15 mouse cellular contexts compared by ENCODE assay signal in the genomic region with DNA sequence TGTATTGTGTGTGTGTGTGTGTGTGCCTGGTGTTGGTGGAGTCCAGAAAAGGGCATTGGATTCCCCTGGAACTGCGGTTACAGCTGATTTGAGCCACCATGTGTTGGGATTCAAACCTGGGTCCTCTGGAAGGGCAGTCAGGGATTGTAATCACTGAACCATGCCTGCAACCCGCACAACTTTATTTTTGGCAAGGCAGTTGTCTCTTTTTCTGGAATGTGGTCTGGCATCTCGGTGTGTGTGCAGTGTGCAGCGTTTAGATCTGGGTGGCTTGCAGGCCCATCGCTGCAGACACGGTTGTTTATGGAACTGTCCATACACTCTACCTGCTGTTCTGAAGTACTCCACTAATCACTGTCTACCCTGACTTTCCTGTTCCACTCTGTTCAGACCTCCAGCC. TPM values are rescaled to one million over a fixed set of nuclear protein-coding genes. Genes with fewer than 3 reads are reported as not detected.
DNase-seq lines count a peak whose midpoint lies in the region; ATAC-seq and TF ChIP-seq lines count a peak whose summit lies in the region.
"Had no signal": no experiment of that assay in that cellular context is flagged by ENCODE, and none has a peak within 500 bp of the region (broad histone marks: within the 10 kb centered on the region; RNA-seq: fewer than 3 reads in every experiment).

No protein-coding gene starts in this region.

- peaks cover 6% of the 10 kb centered on the region for H3K36me3 ChIP-seq in heart, embryonic 16.5 days (ENCODE audit: control insufficient read depth, insufficient read depth)
- peaks cover 7% of the 10 kb centered on the region; the same call in 1 of the 2 replicates for H3K36me3 ChIP-seq in kidney, embryonic 16.5 days (ENCODE audit: insufficient read depth, low read length)
- peaks cover 5% of the 10 kb centered on the region for H3K36me3 ChIP-seq in thymus, adult 2 months (ENCODE audit: control insufficient read depth, insufficient read depth, low read length)

- ATAC-seq in heart, embryonic 16.5 days (replicated peaks; ENCODE audit: extremely low read depth, insufficient read depth, low FRiP score), result no peak
- no peak for ATAC-seq in kidney, embryonic 16.5 days (ENCODE audit: low FRiP score, low TSS enrichment)
- ATAC-seq: forebrain, embryonic 16.5 days; midbrain, embryonic 16.5 days had no signal

- no peak for DNase-seq in heart, adult 9 months (ENCODE audit: low spot score in 2 of 2)
- DNase-seq in kidney, postnatal 25 days, result no peak
- no peak for DNase-seq in thymus, adult 2 months
- DNase-seq in thymus, postnatal 25 days, result no peak
- DNase-seq in spleen, postnatal 4 days (ENCODE audit: low spot score in 2 of 2), result no peak
- DNase-seq: adrenal gland, postnatal 25 days; cerebellum, adult 8-10 months; heart, postnatal 10 days; liver; lung, adult 2 months had no signal

- H3K4me1 ChIP-seq in heart, embryonic 16.5 days (ENCODE audit: control insufficient read depth, insufficient read depth, low read length), result peaks cover 82% of the 10 kb centered on the region
- H3K4me1 ChIP-seq in kidney, embryonic 16.5 days (ENCODE audit: insufficient read depth, low read length), result peaks cover 56% of the 10 kb centered on the region
- H3K4me1 ChIP-seq in thymus, adult 2 months (replicated peaks; ENCODE audit: control insufficient read depth, insufficient read depth, low read length), result peaks cover 81% of the 10 kb centered on the region

- no peak for TF ChIP-seq POLR2A in thymus, adult 2 months (IDR thresholded peaks at IDR 0.05; ENCODE audit: control insufficient read depth, extremely low read depth, insufficient read depth, low read length, poor library complexity)

- WGBS in heart, embryonic 16.5 days, result 31% methylated on average over 6 of the region's 6 CpGs
- 56% methylated on average over 6 of the region's 6 CpGs for WGBS in kidney, embryonic 16.5 days
- WGBS in thymus, adult 2 months, result 87% methylated on average over 6 of the region's 6 CpGs

- H3K9ac ChIP-seq in heart, embryonic 16.5 days (ENCODE audit: low read length), result peak overlapping the region; percentile 28; the same call in 1 of the 2 replicates
- no peak overlapping the region for H3K9ac ChIP-seq in kidney, embryonic 16.5 days (replicated peaks; ENCODE audit: low read length)
- H3K9ac ChIP-seq: neural tube, embryonic 12.5 days had no signal

- H3K9me3 ChIP-seq in heart, embryonic 16.5 days (replicated peaks; ENCODE audit: control insufficient read depth, low read length), result no peaks in the 10 kb centered on the region
- no peaks in the 10 kb centered on the region for H3K9me3 ChIP-seq in kidney, embryonic 16.5 days (ENCODE audit: low read length)
- H3K9me3 ChIP-seq: neural tube, embryonic 12.5 days had no signal

- H3K4me2 ChIP-seq in heart, embryonic 16.5 days (ENCODE audit: low read depth, low read length), result peak overlapping the region; percentile 20
- H3K4me2 ChIP-seq in kidney, embryonic 16.5 days (replicated peaks; ENCODE audit: low read depth, low read length), result no peak overlapping the region
- H3K4me2 ChIP-seq: neural tube, embryonic 12.5 days had no signal

- TF ChIP-seq CTCF in thymus, adult 2 months (IDR thresholded peaks at IDR 0.05; ENCODE audit: borderline replicate concordance, control insufficient read depth, extremely low read depth, insufficient read depth, low read length, poor library complexity), result no peak

- no peak overlapping the region for H3K4me3 ChIP-seq in heart, embryonic 16.5 days (ENCODE audit: low read length)
- no peak overlapping the region for H3K4me3 ChIP-seq in kidney, embryonic 16.5 days (ENCODE audit: low read length)
- no peak overlapping the region for H3K4me3 ChIP-seq in thymus, adult 2 months (ENCODE audit: control insufficient read depth, insufficient read depth, low read length)
- H3K4me3 ChIP-seq: neural tube, embryonic 12.5 days had no signal

- no peaks in the 10 kb centered on the region for H3K27me3 ChIP-seq in heart, embryonic 16.5 days (ENCODE audit: control insufficient read depth, insufficient read depth, low read length)
- H3K27me3 ChIP-seq in kidney, embryonic 16.5 days (ENCODE audit: insufficient read depth, low read length), result no peaks in the 10 kb centered on the region
- no peaks in the 10 kb centered on the region for H3K27me3 ChIP-seq in thymus, adult 2 months (ENCODE audit: control insufficient read depth, insufficient read depth, low read length)
- H3K27me3 ChIP-seq: neural tube, embryonic 12.5 days had no signal

- H3K27ac ChIP-seq in heart, embryonic 16.5 days (ENCODE audit: low read length), result peak overlapping the region; percentile 83
- peak overlapping the region; percentile 9; the same call in 1 of the 2 replicates for H3K27ac ChIP-seq in kidney, embryonic 16.5 days (ENCODE audit: low read length)
- H3K27ac ChIP-seq in thymus, adult 2 months (ENCODE audit: control insufficient read depth, insufficient read depth, low read length), result peak overlapping the region; percentile 9; the same call in 1 of the 2 replicates
- H3K27ac ChIP-seq: neural tube, embryonic 12.5 days had no signal

RNA-seq across cellular contexts. Expression of gene Prrc2b, which starts 28.5 kb away (rescaled TPM):
- polyA plus RNA-seq in heart, embryonic 16.5 days (2015; fragmentation: Nextera tagmentation; extraction: Ambion mirVana), result 19.3 and 30.1 TPM in 2 replicates
- 30.3 and 30.4 TPM in 2 replicates for polyA plus RNA-seq in kidney, embryonic 16.5 days (2015; fragmentation: Nextera tagmentation; extraction: Ambion mirVana)
- polyA plus RNA-seq in thymus, adult 2 months (2012; rRNA removed), result 104 and 134 TPM in 2 replicates

RNA-seq across cellular contexts. Expression of gene Pomt1, which starts 57.0 kb away (rescaled TPM):
- polyA plus RNA-seq in heart, embryonic 16.5 days (2015; fragmentation: Nextera tagmentation; extraction: Ambion mirVana), result 19.2 and 20.5 TPM in 2 replicates
- 31.6 and 32.9 TPM in 2 replicates for polyA plus RNA-seq in kidney, embryonic 16.5 days (2015; fragmentation: Nextera tagmentation; extraction: Ambion mirVana)
- 36.4 and 42.1 TPM in 2 replicates for polyA plus RNA-seq in thymus, adult 2 months (2012; rRNA removed)

Comparison
In these comparisons a context has a peak if more than half of its experiments do, and no peak if none do; other contexts are left out.
1. H3K27ac ChIP-seq: peak in every context shown above with its lines; median percentile 83 in heart, embryonic 16.5 days; 9 in kidney, embryonic 16.5 days; 9 in thymus, adult 2 months.